Mouse (Mus musculus): ENCODE results near the gene Rogdi.

The Rogdi gene

DNA sequence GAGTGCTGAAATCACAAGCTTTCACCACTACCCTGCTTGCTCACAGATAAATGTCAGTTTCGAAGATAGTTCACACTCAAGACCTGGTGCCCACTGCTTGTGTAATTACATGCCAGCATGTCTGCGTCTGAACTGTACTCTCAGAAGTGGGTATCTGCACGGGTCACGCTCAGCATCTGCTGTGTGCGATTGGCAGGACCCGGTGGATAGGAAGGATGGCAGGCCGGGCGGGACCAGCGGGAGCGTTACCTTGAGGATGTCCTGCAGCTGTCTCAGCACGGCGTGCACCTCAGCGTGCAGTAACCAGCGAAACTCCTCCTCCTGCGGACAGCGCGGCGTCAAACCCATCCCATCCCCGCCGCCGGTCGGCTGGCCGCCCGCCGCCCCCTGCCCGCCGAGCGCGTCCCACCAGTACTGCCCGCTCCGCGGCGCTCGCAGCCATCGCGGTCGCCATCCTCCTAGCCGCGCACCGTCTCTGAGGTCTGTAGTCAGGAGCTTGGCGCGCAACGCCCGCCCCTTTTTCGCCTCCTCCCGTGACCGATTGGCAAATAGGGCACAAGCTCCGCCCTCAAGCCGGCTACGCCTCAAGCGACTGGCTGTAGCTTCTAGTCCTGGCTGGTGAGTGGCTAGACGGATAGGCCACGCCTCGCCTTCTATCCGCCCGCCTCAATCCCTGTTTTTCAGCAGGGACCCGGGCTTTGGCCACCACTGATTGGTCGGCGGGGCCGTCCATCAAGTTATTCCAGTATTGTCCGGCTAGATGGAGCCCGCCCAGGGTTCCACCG is at the start of gene Rogdi:
Gene Rogdi (minus strand): TSS at position 500 of the 785 bp plus-strand sequence.
- peak; percentile 99 for DNase-seq (ENCODE audit: low spot score)

DNA sequence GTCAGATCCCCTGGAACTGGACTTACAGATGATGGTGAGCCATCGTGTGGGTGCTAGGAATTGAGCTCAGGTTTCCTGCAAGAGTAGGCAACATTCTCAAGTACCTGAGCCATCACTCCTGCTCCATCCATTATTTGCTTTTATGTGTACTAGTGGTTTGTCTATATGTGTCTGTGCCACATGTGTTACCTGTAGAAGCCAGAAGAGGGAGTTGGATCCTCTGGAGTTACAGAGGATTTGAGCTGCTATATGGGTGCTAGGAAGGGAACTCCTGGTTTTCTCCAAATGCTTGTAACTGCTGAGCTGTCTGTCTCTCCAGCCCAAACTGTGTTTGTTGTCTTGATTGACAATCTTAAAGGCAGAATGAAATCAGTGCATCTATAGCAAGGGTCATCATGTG is 44.8 kb upstream of the Rogdi start:
- no peak for DNase-seq (ENCODE audit: low spot score)

DNA sequence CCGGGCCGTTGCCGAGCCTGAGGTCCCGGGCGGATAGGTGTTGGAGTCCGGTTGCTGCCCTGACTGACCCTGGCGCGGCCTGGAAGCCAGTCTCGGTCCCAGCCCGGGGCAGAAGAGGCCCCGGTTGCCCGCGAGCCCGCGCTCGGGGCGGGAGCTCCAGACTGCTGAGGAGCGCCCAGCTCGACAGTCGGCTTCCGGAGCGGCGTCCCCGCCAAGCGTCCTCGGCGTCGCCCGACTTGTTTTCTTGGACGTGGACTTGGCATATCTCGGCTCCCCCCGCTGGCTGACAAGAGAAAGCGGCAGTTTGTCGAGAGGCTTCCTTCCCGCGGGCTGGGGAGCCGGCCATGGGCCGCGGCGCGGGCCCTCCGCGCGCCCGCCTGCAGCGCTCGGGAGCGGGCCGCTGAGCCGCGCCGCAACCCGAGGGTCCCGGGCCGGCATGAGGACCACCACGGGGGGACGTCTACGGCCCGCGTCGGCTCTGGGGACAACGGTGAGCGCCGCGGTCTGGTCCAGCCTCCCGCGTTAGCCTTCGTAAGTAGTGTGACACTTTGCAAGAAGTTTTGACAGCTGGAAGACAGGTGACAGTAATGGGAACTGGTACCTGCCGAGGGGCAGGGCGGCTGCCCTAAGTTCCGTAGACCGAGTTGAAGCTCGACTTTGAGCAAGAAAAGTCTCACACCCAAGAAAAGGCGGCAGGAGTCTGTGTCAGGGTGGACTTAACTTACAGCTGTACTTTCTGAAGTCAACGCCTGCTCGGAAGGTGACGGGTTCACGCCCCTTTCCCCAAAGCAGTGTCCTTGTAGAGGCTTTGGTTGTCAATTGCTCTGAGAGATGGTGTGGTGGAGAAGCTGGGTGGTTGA is 37.1 kb upstream of the Rogdi start:
- DNase-seq (ENCODE audit: low spot score): peak; percentile 52

DNA sequence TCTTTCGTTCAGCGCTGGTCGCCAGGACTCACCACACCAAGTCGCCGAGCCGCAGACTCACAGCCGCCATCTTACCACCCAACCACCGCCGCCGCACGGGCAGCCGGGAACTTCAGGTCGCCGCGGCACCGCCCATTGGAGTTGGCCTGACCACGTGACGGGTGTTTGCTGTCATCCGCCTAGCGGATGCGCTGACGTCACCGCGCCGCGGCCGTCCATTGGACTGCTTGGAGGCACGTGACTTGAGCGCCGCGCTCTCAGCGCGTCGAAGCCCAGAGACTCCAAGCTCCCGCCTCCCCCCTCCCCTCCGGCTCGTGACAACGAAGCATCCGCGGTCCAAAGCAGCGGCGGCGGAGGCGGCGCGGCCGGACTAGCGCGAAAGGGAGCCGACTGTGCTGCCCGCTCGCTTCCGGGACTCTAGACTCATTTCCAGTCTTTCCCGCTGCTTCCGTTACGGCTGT is 36.5 kb upstream of the Rogdi start, which contains the start of the genes Glyr1 and Ubn1:
Gene Glyr1 (minus strand): TSS at position 90 of the 461 bp plus-strand sequence.
Gene Ubn1 (plus strand): TSS at position 284 of the 461 bp plus-strand sequence.
- DNase-seq (ENCODE audit: low spot score): peak; percentile 98

DNA sequence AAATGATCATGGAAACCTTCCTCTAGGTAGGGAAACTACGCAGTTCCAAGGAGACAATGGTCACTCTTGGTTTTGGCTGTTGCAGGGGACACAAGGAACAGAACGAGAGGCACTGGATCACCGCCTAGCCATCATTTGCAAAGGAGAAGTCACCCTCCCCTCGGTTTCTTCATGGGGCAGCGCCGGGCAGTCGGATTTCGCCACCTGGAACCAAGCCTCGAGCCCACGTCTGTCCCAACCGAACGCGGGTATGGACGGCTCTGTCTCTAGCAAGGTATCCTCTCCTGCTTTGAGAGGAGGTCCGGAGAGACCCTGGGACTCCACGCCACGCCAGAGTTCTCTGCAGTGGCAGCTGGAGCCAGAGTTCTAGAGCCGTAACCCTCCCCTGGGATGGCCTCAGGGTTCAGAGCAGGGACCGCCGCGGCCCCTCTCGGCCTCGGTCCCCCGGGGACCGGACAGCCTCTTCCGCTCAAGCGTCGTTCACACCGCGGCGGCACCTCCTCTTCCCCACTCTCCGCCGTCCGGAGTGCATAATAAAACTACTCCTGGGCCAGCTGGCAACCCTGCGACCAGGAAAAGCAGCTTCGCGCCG is 35.9 kb upstream of the Rogdi start:
- DNase-seq (ENCODE audit: low spot score): no peak

DNA sequence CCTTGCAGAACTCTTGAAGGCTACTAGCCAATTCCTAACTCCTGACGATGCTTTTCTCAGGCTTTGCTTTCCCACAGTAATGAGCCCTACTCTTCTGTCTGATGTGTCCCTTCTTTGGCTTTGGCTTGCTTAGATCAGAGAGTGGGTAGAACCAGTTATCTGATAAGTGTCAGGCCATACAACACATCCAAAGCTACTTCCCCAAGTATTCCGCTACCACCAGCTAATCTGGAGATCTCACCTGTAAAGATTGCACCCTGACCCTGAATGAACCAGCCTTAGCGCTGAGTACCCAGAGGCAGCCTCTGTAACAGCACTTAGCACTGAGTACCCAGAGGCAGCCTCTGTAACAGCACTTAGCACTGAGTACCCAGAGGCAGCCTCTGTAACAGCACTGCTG is 32.0 kb upstream of the Rogdi start:
- DNase-seq (ENCODE audit: low spot score): no peak

DNA sequence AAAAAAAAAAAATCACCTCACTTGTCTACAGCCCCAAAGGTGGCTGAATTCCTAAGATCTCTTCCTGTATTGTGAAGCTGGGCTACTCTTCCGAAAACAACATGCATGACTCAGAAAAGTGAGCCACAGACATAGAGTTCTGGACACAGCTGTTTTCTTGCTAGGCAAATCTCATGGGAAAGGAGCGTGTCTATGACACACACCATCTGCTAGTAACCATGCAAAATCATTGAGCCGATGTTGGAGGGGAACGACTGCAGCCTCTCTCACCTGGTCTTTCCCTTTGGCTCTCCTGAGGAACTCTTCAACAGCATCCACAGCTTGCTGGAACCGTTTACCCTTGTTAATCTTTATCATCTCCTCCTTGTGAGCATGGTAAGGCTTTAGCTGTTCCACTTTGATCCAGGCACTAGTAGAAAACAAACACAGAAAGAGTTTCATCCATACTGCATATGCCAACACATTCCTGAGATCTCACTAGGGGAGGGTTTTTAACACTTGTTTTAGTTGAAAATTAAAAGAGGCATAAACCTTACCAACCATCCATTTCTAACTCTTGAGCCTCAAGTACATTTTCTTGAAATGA is 23.4 kb upstream of the Rogdi start:
- DNase-seq (ENCODE audit: low spot score): no peak

DNA sequence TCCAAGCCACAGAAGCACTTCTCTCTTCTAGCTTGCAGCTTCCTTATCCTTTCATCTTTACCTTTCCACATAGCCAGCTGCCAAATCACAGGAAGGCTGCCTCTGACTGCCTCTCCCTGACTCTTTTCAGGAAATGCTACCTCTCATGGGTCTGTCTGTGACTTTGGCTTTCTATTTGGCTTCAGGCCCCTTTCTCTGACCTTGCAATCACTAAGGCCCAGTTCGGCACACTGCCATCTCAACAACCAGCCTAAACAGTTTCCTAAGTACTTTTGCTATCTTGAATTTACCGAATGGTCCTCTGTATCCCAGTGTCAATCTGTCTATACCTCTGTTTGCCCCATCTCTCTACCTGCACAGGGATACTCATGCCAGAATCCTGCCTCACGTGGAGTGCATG is 22.2 kb upstream of the Rogdi start:
- no peak for DNase-seq (ENCODE audit: low spot score)

DNA sequence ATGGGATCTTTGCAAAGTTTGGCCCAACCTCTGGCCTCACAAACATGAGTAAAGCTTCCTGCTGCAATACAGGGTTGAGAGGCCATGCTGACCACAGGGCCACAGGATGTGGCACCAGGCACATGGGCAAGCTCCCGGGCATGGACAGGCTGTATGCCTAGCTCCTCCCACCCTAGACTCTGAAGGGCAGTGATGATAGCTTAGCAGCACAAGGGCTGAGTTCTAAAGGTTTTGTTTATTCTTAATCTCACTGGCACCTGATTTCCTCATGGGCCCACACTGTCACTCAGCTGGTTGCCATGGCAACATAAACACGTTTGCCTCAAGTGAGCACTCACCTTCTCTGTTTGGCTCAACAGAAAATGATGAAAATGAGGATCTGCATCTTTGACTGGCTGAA is 16.5 kb upstream of the Rogdi start:
- peak; percentile 20 for DNase-seq (ENCODE audit: low spot score)

DNA sequence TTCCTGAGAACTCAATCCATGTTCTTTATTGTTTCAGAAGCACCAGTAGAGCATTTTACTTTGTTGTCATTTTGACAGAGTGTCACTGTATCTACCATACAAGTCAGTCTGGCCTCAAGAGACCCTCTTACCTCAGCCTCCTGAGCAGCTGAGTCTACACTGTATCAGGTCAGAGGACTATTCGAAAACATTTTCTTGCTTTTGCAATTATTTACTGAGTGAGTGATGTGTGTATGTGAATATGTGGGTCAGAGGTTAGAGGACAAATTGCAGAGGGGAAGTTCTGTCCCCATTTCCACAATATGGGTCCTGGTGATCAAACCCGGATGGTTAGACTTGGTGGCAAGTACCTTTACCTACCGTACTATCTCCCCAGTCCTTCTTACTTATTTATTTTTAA is 10.7 kb upstream of the Rogdi start:
- no peak for DNase-seq (ENCODE audit: low spot score)

DNA sequence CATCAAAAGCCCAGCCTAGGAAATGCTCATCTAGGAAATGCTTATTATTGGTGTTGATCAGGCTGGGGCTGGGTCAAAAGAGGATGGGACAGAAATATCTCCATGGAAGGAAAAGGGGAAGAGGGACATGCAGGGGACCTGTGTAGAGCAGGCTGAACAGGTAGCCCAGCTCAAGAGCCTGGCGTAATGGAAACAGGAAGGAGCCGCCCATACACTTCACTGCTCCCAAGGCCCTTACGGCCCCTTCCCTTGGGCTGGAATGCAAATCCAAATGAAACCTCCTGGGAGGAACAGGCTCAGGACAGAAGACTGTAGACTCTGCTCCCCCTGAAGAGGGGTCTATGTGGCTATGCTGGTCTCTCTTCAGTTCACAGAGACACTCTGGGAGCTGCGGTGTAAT is 1.2 kb upstream of the Rogdi start:
- no peak for DNase-seq (ENCODE audit: low spot score)

DNA sequence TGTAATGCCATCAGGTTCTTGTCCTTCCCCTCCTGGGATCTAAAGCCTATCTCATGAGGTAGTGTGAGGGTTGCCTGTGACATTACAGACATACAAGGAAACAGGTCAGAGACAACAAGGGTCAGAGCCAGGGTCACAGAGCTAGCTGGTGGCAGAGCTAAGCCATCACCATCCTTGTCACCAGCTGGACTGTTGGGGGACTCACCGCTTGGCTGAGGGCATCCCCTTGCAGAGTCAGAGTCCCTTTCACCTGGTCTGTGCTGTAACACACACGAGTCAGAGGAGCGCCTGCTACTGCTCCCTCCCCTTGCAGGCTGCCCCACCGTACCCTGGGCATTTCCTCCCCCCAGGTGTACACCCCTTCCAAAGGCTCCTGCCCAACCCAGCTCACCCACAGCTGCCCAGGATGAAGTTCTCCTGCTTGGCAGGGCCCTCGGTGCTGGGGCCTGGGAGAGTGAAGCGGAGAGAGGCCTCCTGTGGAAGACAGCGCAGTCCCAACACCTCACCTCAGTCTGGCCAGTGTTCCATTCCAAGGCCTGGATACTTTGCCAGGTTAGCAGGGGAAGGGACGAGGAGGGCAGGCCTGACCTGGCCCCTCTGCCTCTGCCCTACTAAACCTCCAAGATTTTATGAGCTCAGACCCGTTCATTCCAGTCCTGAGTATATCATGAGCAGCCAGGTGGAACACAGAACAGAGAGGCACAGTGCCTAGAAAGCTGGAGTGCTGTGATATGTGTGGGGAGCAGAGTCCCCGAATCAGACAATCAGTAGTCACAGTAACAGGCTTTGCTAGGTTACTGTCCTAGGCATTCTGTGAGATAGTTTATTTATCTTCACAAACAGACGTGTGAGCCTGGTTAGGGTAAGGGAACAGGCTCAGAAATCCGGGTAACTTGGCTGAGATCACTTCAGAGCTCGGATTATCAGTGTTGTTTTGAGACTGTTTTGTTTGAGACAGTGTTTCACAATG is 1.0 kb downstream of the Rogdi start:
- DNase-seq (ENCODE audit: low spot score): peak; percentile 8

DNA sequence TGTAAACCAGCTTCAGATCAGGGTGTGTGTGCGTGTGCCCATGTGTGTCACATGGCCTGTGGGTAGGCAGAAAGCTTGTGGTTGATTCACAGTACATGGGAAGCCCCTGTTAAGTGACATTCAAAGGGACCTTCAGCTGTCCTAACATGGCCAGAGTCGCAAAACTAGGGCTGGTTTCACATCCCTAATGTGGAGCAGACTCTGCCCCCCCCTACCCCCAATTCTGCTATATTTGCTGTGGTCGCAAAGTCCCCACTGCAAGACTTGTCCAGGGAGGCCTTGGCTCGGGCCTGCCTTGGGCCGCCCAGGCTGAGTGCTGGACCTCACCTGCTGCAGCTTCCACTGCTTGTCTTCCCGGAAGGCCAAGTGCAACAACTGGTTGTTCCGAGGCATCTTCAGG is 2.1 kb downstream of the Rogdi start:
- DNase-seq (ENCODE audit: low spot score): peak; percentile 13

DNA sequence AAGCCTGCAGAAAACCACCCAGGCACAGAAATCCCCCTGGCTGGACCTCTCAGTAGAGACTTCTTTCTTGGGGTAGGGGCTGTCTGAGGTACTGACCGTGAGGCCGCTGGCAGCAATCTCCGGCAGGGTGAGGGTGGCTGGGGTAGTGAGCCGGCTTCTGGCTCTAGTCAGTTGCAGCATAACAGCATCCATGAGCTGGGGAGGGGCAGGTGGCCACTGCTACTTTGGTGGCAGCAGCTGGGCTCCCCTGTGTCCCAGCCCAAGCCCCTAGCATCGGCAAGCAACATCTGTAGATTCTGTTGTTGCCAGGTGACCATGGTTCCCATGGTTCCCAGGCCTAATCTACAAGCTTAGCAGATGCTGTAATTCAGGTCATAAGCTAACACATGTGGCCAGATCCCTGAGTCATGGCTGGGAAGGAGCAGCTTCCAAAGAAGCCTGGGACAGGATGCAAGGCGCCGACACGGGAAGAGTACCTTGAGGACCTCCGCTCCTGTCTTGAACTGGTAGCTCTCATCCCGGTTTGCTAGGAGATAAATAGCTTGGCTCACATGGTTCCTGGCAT is 2.9 kb downstream of the Rogdi start:
- DNase-seq (ENCODE audit: low spot score): no peak

DNA sequence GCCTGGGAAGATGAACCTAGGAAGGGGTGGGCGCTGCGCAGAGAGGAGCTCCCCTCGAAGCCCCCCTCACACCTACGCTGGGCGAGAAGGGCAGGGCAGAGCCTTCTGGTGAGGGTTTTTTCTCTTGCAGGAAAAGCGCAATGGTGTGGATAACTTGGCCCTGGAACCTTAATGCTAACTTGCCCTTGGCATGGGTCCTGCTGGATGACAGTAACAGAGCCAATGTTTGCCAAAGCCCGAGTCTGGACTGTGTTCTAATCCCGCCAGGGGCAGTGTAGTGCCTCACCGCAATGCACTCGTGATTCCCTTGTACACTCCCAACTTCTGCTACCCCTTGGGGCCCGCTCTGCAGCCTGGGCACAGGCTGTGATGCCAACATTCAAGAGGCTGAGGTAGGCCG is 5.3 kb downstream of the Rogdi start:
- DNase-seq (ENCODE audit: low spot score): peak; percentile 3

DNA sequence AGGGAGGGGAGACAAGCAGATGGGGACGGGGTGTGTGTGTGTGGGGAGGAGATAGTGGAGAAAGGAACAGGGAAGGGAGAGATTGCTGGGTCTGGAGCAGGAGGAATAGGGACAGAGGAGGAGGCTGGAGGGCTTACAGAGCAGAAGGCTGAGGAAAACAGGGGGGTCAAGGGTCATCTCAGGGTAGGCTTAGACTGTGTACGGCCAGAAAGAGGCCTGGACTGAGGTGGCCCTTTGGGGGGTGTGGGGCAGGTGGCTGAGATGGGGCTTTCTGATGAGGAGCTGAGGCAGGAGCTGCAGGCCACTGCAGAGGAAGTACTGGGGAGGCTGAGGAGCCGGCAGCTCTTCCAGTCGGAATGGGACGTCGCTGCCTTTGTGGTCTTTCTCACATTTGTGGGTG is 5.9 kb downstream of the Rogdi start:
- DNase-seq (ENCODE audit: low spot score): no peak

DNA sequence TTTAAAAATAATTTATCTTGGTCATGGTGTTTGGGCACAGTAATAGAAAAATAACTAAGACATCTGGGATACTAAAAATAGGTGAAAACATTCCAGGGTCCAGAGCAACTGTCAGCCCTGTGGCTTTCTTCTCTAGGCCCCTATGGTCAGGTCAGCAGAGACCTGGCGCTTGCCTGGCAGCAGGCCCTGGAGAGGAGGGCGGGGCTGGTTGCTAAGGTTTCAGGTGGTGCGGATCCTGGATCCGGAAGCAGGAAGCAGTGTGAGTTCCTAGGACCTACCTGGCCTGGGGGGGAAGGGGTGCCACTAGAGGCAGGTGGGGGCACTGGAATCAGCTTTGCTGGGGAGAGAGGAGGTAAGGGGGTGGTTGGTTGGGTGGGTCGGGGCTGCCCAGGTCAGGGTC is 6.3 kb downstream of the Rogdi start, which contains the start of gene Smim22:
Gene Smim22 (plus strand): TSS at position 222 of the 400 bp plus-strand sequence.
- DNase-seq (ENCODE audit: low spot score): peak; percentile 80

DNA sequence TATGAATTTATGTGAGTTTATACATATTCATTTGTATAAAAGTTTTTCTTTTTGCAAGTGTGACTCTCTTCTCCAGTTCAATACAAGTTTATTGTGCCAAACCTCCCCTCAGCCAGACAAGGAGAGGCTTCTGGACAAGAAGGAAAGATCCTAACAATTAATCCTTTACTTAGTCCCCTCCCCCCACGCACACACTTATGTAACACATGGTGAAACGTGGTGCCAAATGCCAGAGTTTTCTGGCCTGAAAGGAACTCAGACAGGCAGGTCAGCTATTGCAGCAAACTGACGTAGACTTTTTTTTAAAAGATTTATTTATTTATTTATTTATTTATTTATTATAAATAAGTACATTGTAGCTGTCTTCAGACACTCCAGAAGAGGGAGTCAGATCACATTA is 12.7 kb downstream of the Rogdi start:
- DNase-seq (ENCODE audit: low spot score): no peak

DNA sequence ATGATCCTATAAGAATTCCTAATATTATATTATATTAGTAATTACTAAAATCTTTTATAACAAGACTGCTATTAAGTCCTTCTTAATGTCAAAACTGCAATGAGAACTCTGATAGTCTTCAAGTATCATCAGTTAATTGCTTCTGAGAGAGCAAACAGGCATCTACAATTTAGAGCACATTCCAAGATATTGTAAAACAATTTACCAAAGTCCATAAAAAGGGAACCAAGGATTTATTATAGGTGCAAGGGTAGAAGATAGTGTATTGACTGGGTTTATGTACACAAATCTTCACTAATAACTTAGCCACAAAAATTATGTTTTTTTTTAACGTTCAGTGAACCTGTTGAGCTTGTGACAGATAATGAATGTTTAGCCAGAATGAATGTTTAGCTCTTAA is 14.4 kb downstream of the Rogdi start:
- DNase-seq (ENCODE audit: low spot score): no peak

DNA sequence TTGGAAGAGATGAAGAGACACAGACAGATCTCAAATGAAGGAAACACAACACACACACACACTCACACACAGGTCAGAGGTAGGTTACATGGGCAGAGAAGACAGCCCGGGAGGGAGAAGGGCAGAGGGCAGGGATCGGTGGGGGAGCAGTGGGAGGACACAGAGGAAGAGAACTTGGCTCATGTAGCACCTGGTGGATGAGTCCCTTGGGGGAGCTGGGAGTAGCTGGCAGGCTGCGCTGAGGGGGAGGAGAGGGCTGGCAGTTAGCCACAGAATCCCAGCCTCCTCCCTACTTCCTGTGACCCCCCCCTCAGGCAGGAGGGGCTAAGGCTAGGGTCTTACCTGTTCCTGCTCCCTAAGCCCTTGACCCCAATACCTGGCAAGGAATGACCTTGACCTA is 15.8 kb downstream of the Rogdi start, which contains the start of gene Sept12:
Gene Sept12 (minus strand): TSS at position 300 of the 400 bp plus-strand sequence.
- DNase-seq (ENCODE audit: low spot score): no peak

All from yolk sac, embryonic 10.5 days (tissue).